Mouse (Mus musculus): ENCODE measurements around the gene Arhgap23. TPM values are rescaled to one million over a fixed set of nuclear protein-coding genes. Genes with fewer than 3 reads are reported as not detected.

The Arhgap23 gene
- polyA plus RNA-seq, 1 experiment, result 12.1 TPM

DNA sequence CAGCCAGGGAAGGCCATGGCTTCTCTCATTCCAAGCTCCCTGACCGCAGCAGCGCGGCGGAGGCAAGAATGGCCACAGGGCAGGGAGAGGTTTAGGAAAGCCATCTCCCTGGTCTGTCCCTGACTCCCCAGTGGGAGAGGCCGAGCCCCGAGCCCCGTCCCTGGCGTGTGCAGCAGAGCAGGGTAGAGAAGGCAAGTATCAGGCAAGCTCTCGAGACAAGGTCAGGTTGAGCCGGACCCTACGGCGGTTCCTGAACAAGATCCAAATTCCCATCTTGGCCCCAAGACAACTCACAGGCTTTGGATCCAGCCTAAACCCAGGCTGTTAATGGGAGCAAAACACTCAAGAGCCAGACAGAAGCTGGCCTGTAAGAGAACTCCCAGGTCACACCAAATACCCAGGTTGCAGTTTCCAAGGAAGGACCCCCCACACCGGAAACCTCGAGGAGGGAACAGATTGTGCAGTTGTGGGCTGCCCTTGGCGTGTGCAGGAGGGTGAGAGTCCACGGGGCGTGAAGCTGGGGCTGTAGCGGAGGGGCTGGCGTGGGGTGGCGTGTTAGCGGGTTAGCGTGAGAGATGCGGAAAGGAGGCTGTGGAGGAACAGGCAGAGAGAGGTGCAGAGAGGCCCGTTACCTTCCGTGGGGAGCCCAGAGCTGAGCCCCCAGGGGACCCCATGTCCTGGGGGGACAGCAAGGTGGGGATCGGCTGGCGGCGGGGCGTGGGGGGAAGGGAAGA lies 106.6 kb downstream of the Arhgap23 start:
- Histone ChIP-seq H3K36me3 (ENCODE audit: control insufficient read depth, insufficient read depth, low read length) (no peaks in the 10 kb centered on the region), H3K4me3 (ENCODE audit: low read depth, low read length) (no peak overlapping the region), H3K27me3 (ENCODE audit: control insufficient read depth, insufficient read depth, low read length) (no peaks in the 10 kb centered on the region), H3K4me1 (ENCODE audit: control insufficient read depth, insufficient read depth, insufficient read length, low read length) (no peaks in the 10 kb centered on the region; the same call in 1 of the 2 replicates), H3K27ac (ENCODE audit: insufficient read depth, low read depth, low read length) (no peak overlapping the region)
- WGBS, result 82% methylated on average over 29 of the region's 29 CpGs
- TF ChIP-seq CTCF (IDR thresholded peaks at IDR 0.05; ENCODE audit: extremely low read depth, insufficient read length, insufficient replicate concordance, low read depth, low read length), result no peak
- TF ChIP-seq POLR2A (IDR thresholded peaks at IDR 0.05; ENCODE audit: low read depth, low read length), result no peak

DNA sequence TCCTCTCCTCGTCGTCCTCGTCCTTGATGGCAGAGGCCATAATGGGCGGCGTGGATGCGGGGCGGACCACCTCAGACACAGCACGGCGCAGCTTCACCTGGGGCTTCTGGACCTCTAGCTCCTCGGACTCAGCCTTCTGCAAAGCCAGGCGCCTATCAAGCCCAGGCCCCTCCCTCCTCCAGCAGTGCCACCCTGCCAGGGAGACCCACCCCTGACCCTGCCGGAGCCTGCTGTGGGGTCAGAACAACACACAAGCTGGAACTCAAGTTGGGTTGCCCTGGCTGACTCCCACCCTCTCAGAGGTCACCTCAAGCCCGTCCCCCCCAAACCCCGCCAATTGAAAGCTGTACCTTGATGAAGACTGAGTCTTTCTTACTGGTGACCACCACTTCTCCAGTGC lies 107.8 kb downstream of the Arhgap23 start:
- Histone ChIP-seq H3K4me1 (ENCODE audit: control insufficient read depth, insufficient read depth, insufficient read length, low read length) (no peaks in the 10 kb centered on the region; the same call in none of the 2 replicates), H3K27ac (ENCODE audit: insufficient read depth, low read depth, low read length) (no peak overlapping the region), H3K4me3 (ENCODE audit: low read depth, low read length) (no peak overlapping the region), H3K27me3 (ENCODE audit: control insufficient read depth, insufficient read depth, low read length) (no peaks in the 10 kb centered on the region), H3K36me3 (ENCODE audit: control insufficient read depth, insufficient read depth, low read length) (no peaks in the 10 kb centered on the region)
- TF ChIP-seq POLR2A (IDR thresholded peaks at IDR 0.05; ENCODE audit: low read depth, low read length), result no peak
- no peak for TF ChIP-seq CTCF (IDR thresholded peaks at IDR 0.05; ENCODE audit: extremely low read depth, insufficient read length, insufficient replicate concordance, low read depth, low read length)
- 81% methylated on average over 14 of the region's 14 CpGs for WGBS

DNA sequence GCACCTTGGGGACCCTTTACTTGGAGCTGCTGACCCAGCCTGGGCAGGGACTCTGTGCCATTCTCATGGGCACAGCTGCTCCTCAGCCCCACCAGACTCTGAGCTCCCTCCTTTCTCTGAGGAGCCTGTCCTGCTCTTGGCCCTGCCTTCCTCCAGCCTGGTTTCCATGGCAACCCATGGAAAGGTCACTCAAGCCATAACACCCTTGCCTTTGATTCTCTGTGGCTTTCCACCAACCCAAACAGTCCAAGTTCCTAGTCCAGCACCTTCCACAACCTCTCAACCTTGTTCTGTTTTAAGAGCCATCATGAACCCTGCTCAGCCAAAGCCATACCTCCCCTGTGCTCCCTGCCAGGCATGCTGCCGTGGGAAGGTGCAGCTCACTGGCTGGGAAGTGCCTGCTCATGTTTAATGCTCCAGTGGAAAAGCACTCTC lies 108.5 kb downstream of the Arhgap23 start:
- Histone ChIP-seq H3K27me3 (ENCODE audit: control insufficient read depth, insufficient read depth, low read length) (no peaks in the 10 kb centered on the region), H3K4me1 (ENCODE audit: control insufficient read depth, insufficient read depth, insufficient read length, low read length) (peaks cover 3% of the 10 kb centered on the region), H3K4me3 (ENCODE audit: low read depth, low read length) (no peak overlapping the region), H3K36me3 (ENCODE audit: control insufficient read depth, insufficient read depth, low read length) (no peaks in the 10 kb centered on the region), H3K27ac (ENCODE audit: insufficient read depth, low read depth, low read length) (no peak overlapping the region)
- WGBS, result 9% methylated on average over 1 of the region's 1 CpGs
- no peak for TF ChIP-seq CTCF (IDR thresholded peaks at IDR 0.05; ENCODE audit: extremely low read depth, insufficient read length, insufficient replicate concordance, low read depth, low read length)
- no peak for TF ChIP-seq POLR2A (IDR thresholded peaks at IDR 0.05; ENCODE audit: low read depth, low read length)

DNA sequence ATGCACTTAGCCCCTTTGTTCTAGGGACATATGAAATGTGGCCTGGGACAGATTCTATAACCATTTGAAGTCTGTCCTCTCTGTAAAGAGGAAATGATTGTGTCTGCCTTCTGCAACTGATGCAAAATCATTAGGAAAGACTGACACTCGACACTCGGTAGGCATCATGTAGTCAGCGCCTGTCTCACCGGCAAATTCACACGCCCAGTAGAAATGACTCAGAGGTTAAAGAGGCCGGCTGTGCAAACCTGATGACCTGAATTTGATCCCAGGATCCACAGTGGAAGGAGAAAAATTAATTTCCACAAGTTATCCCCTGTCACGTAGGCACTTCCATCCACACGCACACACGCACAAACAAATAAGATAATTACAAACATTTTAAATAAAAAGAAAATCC lies 109.0 kb downstream of the Arhgap23 start:
- H3K27ac ChIP-seq (ENCODE audit: insufficient read depth, low read depth, low read length), result no peak overlapping the region
- no peaks in the 10 kb centered on the region for H3K36me3 ChIP-seq (ENCODE audit: control insufficient read depth, insufficient read depth, low read length)
- H3K4me3 ChIP-seq (ENCODE audit: low read depth, low read length), result no peak overlapping the region
- TF ChIP-seq CTCF (IDR thresholded peaks at IDR 0.05; ENCODE audit: extremely low read depth, insufficient read length, insufficient replicate concordance, low read depth, low read length) (no peak), POLR2A (IDR thresholded peaks at IDR 0.05; ENCODE audit: low read depth, low read length) (no peak)
- WGBS, result 42% methylated on average over 9 of the region's 9 CpGs
- no peaks in the 10 kb centered on the region for H3K27me3 ChIP-seq (ENCODE audit: control insufficient read depth, insufficient read depth, low read length)
- peaks cover 5% of the 10 kb centered on the region for H3K4me1 ChIP-seq (ENCODE audit: control insufficient read depth, insufficient read depth, insufficient read length, low read length)

DNA sequence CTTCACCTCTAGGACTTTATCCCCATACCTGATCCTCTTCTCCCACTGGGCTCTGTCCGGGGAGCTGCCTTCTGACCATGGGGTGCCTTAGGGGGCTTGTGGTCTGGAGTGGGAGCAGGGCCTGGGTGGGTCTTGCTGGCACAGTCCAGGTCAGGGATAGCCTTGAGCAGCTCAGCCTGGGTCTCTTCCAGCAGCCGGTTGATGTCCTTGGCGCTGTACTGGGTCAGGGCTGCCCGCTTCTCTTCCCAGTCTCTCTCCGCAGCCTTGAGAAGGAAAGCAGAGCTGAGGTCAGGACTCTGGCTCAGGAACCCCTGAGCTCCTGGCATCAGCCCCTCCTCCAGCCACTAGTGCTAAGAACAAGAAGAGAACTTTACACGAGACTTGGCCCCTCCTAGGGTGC lies 110.0 kb downstream of the Arhgap23 start:
- peaks cover 5% of the 10 kb centered on the region for H3K4me1 ChIP-seq (ENCODE audit: control insufficient read depth, insufficient read depth, insufficient read length, low read length)
- H3K4me3 ChIP-seq (ENCODE audit: low read depth, low read length), result no peak overlapping the region
- H3K27ac ChIP-seq (ENCODE audit: insufficient read depth, low read depth, low read length), result no peak overlapping the region
- no peaks in the 10 kb centered on the region for H3K27me3 ChIP-seq (ENCODE audit: control insufficient read depth, insufficient read depth, low read length)
- TF ChIP-seq CTCF (IDR thresholded peaks at IDR 0.05; ENCODE audit: extremely low read depth, insufficient read length, insufficient replicate concordance, low read depth, low read length), result no peak
- TF ChIP-seq POLR2A (IDR thresholded peaks at IDR 0.05; ENCODE audit: low read depth, low read length), result no peak
- 79% methylated on average over 6 of the region's 6 CpGs for WGBS
- no peaks in the 10 kb centered on the region for H3K36me3 ChIP-seq (ENCODE audit: control insufficient read depth, insufficient read depth, low read length)

DNA sequence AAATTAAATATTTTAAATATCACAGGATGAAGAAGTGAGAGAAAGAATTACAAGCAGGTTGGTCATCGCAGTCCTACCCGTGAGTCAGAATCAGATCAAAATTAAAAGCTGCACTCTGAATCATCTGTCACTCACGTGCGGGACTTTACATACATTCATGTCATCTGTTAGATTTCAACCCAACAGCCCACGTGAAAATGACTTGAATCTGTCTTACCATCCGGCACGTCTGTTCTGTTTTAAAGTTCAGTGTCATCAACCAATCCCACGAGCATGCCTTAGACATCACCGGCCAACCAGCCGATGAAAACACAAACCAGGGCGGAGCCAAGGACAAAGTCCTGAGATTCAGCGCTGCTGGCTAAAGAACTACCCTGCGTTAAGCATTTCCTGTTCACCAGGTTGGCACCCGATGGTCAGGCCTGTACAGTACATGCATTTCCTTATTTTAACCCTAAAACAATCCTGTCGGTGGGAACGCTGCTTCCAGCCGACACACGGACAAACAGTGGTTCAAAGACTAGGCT lies 113.0 kb downstream of the Arhgap23 start:
- H3K36me3 ChIP-seq (ENCODE audit: control insufficient read depth, insufficient read depth, low read length), result no peaks in the 10 kb centered on the region
- peak overlapping the region; percentile 27; the same call in 1 of the 2 replicates for H3K27ac ChIP-seq (ENCODE audit: insufficient read depth, low read depth, low read length)
- WGBS, result 43% methylated on average over 18 of the region's 18 CpGs
- H3K4me3 ChIP-seq (ENCODE audit: low read depth, low read length), result no peak overlapping the region
- peaks cover 18% of the 10 kb centered on the region for H3K4me1 ChIP-seq (ENCODE audit: control insufficient read depth, insufficient read depth, insufficient read length, low read length)
- H3K27me3 ChIP-seq (ENCODE audit: control insufficient read depth, insufficient read depth, low read length), result peaks cover 14% of the 10 kb centered on the region
- TF ChIP-seq POLR2A (IDR thresholded peaks at IDR 0.05; ENCODE audit: low read depth, low read length) (no peak), CTCF (IDR thresholded peaks at IDR 0.05; ENCODE audit: extremely low read depth, insufficient read length, insufficient replicate concordance, low read depth, low read length) (no peak)

DNA sequence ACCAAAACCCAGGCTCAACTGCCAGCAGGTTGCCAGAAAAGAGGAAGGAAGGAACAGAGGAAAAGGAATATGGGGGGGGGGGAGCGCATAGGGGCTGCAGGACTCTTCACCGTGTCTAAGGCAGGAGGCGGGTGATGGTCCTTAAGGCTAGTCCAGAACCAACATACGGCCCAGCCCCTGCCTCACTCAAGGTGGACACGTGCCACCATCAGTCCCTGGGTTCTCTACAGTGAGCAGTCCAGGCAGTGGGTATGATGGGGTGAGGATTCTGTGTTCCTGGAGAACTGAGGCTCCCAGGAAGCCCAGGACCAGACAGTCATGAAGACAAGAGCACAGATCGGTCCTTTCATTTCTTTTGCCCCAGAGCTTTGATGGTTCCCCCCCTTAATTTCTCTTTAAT lies 114.7 kb downstream of the Arhgap23 start:
- Histone ChIP-seq H3K4me1 (ENCODE audit: control insufficient read depth, insufficient read depth, insufficient read length, low read length) (peaks cover 23% of the 10 kb centered on the region), H3K27me3 (ENCODE audit: control insufficient read depth, insufficient read depth, low read length) (peaks cover 31% of the 10 kb centered on the region), H3K36me3 (ENCODE audit: control insufficient read depth, insufficient read depth, low read length) (no peaks in the 10 kb centered on the region), H3K4me3 (ENCODE audit: low read depth, low read length) (no peak overlapping the region), H3K27ac (ENCODE audit: insufficient read depth, low read depth, low read length) (no peak overlapping the region)
- TF ChIP-seq POLR2A (IDR thresholded peaks at IDR 0.05; ENCODE audit: low read depth, low read length) (no peak), CTCF (IDR thresholded peaks at IDR 0.05; ENCODE audit: extremely low read depth, insufficient read length, insufficient replicate concordance, low read depth, low read length) (no peak)
- 88% methylated on average over 6 of the region's 6 CpGs for WGBS
